Mouse (Mus musculus): ENCODE measurements around the gene Krt24. TPM values are rescaled to one million over a fixed set of nuclear protein-coding genes. Genes with fewer than 3 reads are reported as not detected.
A peak's percentile ranks its signal among the peaks of the same experiment; 100 is the strongest.

Gene Krt24
- not detected in 2 replicates for polyA plus RNA-seq (2014; fragmentation: Nextera tagmentation; extraction: Ambion mirVana)

GRCm38 (mm10) chr11:99284833-99285312 is at the start of gene Krt24:
TSS of gene Krt24 (minus strand) at chr11:99285262.
- ATAC-seq (replicated peaks; ENCODE audit: insufficient number of reproducible peaks, low FRiP score, low TSS enrichment), result no peak
- H3K4me3 ChIP-seq (ENCODE audit: low read depth, low read length), result no peak within 1 kb of the TSS
- H3K36me3 ChIP-seq (ENCODE audit: control insufficient read depth, insufficient read depth, low read length), result no peaks in the 10 kb centered on the region
- no peaks in the 10 kb centered on the region for H3K9me3 ChIP-seq (replicated peaks; ENCODE audit: control insufficient read depth, low read length)
- WGBS (ENCODE audit: insufficient replicate concordance), result 38% methylated on average over 11 of the region's 11 CpGs
- no peak within 1 kb of the TSS for H3K9ac ChIP-seq (ENCODE audit: low read depth, low read length)
- H3K4me2 ChIP-seq, result no peak within 1 kb of the TSS
- no peaks in the 10 kb centered on the region for H3K4me1 ChIP-seq (ENCODE audit: control insufficient read depth, insufficient read depth, low read length)
- H3K27ac ChIP-seq (ENCODE audit: low read depth, low read length), result no peak within 1 kb of the TSS
- no peaks in the 10 kb centered on the region for H3K27me3 ChIP-seq (ENCODE audit: control insufficient read depth, insufficient read depth, low read length)

GRCm38 (mm10) chr11:99333426-99333825 is 48.4 kb upstream of the Krt24 start:
- H3K9ac ChIP-seq (ENCODE audit: low read depth, low read length), result no peak overlapping the region
- H3K9me3 ChIP-seq (replicated peaks; ENCODE audit: control insufficient read depth, low read length), result no peaks in the 10 kb centered on the region
- no peaks in the 10 kb centered on the region for H3K4me1 ChIP-seq (ENCODE audit: control insufficient read depth, insufficient read depth, low read length)
- no peak overlapping the region for H3K27ac ChIP-seq (ENCODE audit: low read depth, low read length)
- ATAC-seq (replicated peaks; ENCODE audit: insufficient number of reproducible peaks, low FRiP score, low TSS enrichment), result no peak
- H3K36me3 ChIP-seq (ENCODE audit: control insufficient read depth, insufficient read depth, low read length), result no peaks in the 10 kb centered on the region
- H3K4me2 ChIP-seq, result no peak overlapping the region
- 70% methylated on average over 13 of the region's 13 CpGs for WGBS (ENCODE audit: insufficient replicate concordance)
- no peak overlapping the region for H3K4me3 ChIP-seq (ENCODE audit: low read depth, low read length)
- H3K27me3 ChIP-seq (ENCODE audit: control insufficient read depth, insufficient read depth, low read length), result no peaks in the 10 kb centered on the region

DNA sequence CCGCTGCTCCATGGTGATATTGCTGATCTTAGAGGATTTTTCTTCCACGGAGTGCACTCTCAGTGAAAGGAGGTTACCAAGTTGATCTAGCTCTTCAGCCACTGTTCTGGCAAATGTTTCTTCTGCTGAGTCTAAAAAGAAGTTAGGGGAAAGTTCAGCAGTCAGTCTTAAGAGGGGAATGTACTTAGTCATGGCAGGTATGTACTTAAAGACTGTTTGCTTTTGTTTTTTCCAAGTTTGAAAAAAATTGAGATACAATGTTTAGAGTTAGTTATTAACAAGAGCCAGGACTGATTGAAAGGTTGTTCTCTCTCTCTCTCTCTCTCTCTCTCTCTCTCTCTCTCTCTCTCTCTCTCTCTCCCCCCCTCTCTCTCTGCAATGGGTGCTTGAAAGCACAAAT is 44.6 kb upstream of the Krt24 start:
- no peak overlapping the region for H3K27ac ChIP-seq (ENCODE audit: low read depth, low read length)
- 68% methylated on average over 2 of the region's 2 CpGs for WGBS (ENCODE audit: insufficient replicate concordance)
- H3K9ac ChIP-seq (ENCODE audit: low read depth, low read length), result no peak overlapping the region
- H3K27me3 ChIP-seq (ENCODE audit: control insufficient read depth, insufficient read depth, low read length), result no peaks in the 10 kb centered on the region
- no peaks in the 10 kb centered on the region for H3K4me1 ChIP-seq (ENCODE audit: control insufficient read depth, insufficient read depth, low read length)
- H3K4me2 ChIP-seq, result no peak overlapping the region
- H3K36me3 ChIP-seq (ENCODE audit: control insufficient read depth, insufficient read depth, low read length), result no peaks in the 10 kb centered on the region
- H3K4me3 ChIP-seq (ENCODE audit: low read depth, low read length), result no peak overlapping the region
- no peak for ATAC-seq (replicated peaks; ENCODE audit: insufficient number of reproducible peaks, low FRiP score, low TSS enrichment)
- no peaks in the 10 kb centered on the region for H3K9me3 ChIP-seq (replicated peaks; ENCODE audit: control insufficient read depth, low read length)

- ATAC-seq (replicated peaks; ENCODE audit: insufficient number of reproducible peaks, low FRiP score, low TSS enrichment), result no peak
- no peak within 1 kb of the TSS for H3K4me2 ChIP-seq
Observed at GRCm38 (mm10) chr11:99322851-99323250, 37.8 kb upstream of the Krt24 start, which contains the start of gene Krt25. TSS of gene Krt25 (minus strand) at chr11:99322951.

DNA sequence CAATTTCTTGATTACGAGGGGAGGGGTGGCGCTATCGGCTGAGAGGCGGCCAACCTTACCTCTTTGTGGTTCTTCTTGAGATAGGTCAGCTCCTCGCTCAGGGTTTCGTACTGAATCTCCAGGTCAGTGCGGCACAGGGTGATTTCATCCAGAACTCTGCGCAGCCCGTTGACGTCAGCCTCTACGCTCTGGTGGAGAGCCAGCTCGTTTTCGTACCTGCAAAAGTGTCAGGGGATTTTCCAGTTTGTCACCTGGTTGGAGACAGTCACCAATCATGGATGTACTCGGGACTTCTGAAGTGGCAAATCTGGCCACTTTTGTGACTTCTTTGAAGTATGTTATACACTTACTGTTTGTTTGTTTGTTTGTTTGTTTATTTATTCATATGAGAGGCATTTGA is 36.0 kb upstream of the Krt24 start:
- no peak for ATAC-seq (replicated peaks; ENCODE audit: insufficient number of reproducible peaks, low FRiP score, low TSS enrichment)
- H3K36me3 ChIP-seq (ENCODE audit: control insufficient read depth, insufficient read depth, low read length), result no peaks in the 10 kb centered on the region
- 82% methylated on average over 14 of the region's 14 CpGs for WGBS (ENCODE audit: insufficient replicate concordance)
- no peak overlapping the region for H3K4me3 ChIP-seq (ENCODE audit: low read depth, low read length)
- H3K27me3 ChIP-seq (ENCODE audit: control insufficient read depth, insufficient read depth, low read length), result no peaks in the 10 kb centered on the region
- no peak overlapping the region for H3K27ac ChIP-seq (ENCODE audit: low read depth, low read length)
- H3K4me1 ChIP-seq (ENCODE audit: control insufficient read depth, insufficient read depth, low read length), result no peaks in the 10 kb centered on the region
- no peak overlapping the region for H3K4me2 ChIP-seq
- no peaks in the 10 kb centered on the region for H3K9me3 ChIP-seq (replicated peaks; ENCODE audit: control insufficient read depth, low read length)
- no peak overlapping the region for H3K9ac ChIP-seq (ENCODE audit: low read depth, low read length)

More at GRCm38 (mm10) chr11:99322851-99323250, 37.8 kb upstream of the Krt24 start, which contains the start of gene Krt25:
- no peaks in the 10 kb centered on the region for H3K4me1 ChIP-seq (ENCODE audit: control insufficient read depth, insufficient read depth, low read length)
- no peak within 1 kb of the TSS for H3K27ac ChIP-seq (ENCODE audit: low read depth, low read length)
- no peaks in the 10 kb centered on the region for H3K36me3 ChIP-seq (ENCODE audit: control insufficient read depth, insufficient read depth, low read length)
- H3K4me3 ChIP-seq (ENCODE audit: low read depth, low read length), result no peak within 1 kb of the TSS
- no peak within 1 kb of the TSS for H3K9ac ChIP-seq (ENCODE audit: low read depth, low read length)
- no peaks in the 10 kb centered on the region for H3K9me3 ChIP-seq (replicated peaks; ENCODE audit: control insufficient read depth, low read length)
- WGBS (ENCODE audit: insufficient replicate concordance), result 84% methylated on average over 11 of the region's 11 CpGs
- H3K27me3 ChIP-seq (ENCODE audit: control insufficient read depth, insufficient read depth, low read length), result no peaks in the 10 kb centered on the region

DNA sequence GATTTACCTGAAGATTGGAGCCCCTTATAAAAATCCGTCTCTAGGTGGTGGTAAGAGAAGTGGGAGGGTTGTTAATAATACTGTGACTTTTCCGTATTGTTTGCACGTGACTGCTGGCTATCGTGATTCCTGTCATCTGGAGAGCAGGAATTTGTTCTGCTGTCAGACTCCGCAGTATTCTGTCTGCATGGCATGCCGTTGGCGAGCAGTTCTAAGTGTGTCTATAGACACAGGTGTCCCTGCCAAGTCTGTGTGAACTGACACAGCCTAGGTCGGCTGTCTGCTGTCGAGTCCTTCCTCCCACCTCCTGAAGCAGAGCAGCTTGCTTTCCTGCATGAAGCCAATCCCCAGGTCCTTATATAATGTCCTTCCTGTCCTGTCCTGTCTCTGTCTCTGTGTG is 34.1 kb upstream of the Krt24 start:
- WGBS (ENCODE audit: insufficient replicate concordance), result 60% methylated on average over 9 of the region's 9 CpGs
- Histone ChIP-seq H3K4me3 (ENCODE audit: low read depth, low read length) (no peak overlapping the region), H3K4me2 (0 out of 2 replicates have a peak overlapping the region, but pooled peaks have one; percentile 15)

DNA sequence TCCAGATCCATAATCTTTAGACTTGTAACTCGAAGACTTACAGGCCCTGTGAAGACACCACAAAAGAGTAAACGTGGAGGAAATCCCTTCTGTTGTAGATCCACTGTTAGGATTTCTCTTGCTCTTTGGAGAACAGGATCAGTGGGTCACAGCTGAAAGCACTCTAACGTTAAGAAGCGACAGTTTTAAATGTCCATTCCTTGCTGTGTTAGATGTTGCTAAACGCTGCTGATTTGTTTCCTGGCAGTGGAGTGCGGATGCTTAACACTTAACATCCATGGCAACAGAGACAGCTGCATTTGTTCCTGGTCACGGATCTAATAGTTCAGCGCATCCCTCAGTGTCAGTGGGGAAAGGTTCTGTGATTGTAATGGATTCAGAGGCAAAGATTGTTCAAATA is 31.5 kb upstream of the Krt24 start:
- 74% methylated on average over 8 of the region's 8 CpGs for WGBS (ENCODE audit: insufficient replicate concordance)
- Histone ChIP-seq H3K9me3 (replicated peaks; ENCODE audit: control insufficient read depth, low read length) (no peaks in the 10 kb centered on the region), H3K4me1 (ENCODE audit: control insufficient read depth, insufficient read depth, low read length) (no peaks in the 10 kb centered on the region), H3K9ac (ENCODE audit: low read depth, low read length) (no peak overlapping the region), H3K36me3 (ENCODE audit: control insufficient read depth, insufficient read depth, low read length) (no peaks in the 10 kb centered on the region), H3K27ac (ENCODE audit: low read depth, low read length) (no peak overlapping the region), H3K4me3 (ENCODE audit: low read depth, low read length) (no peak overlapping the region), H3K4me2 (no peak overlapping the region), H3K27me3 (ENCODE audit: control insufficient read depth, insufficient read depth, low read length) (no peaks in the 10 kb centered on the region)
- no peak for ATAC-seq (replicated peaks; ENCODE audit: insufficient number of reproducible peaks, low FRiP score, low TSS enrichment)

More for the DNA sequence above, 34.1 kb upstream of the Krt24 start:
- ATAC-seq (replicated peaks; ENCODE audit: insufficient number of reproducible peaks, low FRiP score, low TSS enrichment), result no peak
- H3K9me3 ChIP-seq (replicated peaks; ENCODE audit: control insufficient read depth, low read length), result no peaks in the 10 kb centered on the region
- no peak overlapping the region for H3K9ac ChIP-seq (ENCODE audit: low read depth, low read length)
- H3K36me3 ChIP-seq (ENCODE audit: control insufficient read depth, insufficient read depth, low read length), result no peaks in the 10 kb centered on the region
- H3K4me1 ChIP-seq (ENCODE audit: control insufficient read depth, insufficient read depth, low read length), result no peaks in the 10 kb centered on the region
- no peaks in the 10 kb centered on the region for H3K27me3 ChIP-seq (ENCODE audit: control insufficient read depth, insufficient read depth, low read length)
- H3K27ac ChIP-seq (ENCODE audit: low read depth, low read length), result no peak overlapping the region

DNA sequence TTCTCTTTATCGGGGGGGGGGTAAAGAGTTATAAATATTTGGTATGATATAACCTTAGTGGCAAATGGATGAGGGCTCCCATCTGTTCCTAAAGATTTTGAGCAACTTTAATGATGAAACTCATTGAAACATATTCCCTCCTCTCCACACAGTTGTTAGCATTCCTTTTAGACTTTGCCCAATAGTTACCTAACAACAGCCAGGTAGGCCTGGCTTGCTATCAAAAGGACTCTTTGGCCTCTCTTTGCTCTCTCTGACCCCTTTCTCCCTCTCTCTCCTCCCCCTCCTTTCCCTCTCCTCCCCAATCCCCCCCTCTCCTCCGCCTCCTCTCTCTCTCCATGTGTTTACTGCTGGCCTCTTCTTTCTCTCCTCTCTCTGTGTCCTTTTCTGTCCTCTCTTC is 29.5 kb upstream of the Krt24 start:
- no peaks in the 10 kb centered on the region for H3K4me1 ChIP-seq (ENCODE audit: control insufficient read depth, insufficient read depth, low read length)
- no peak overlapping the region for H3K27ac ChIP-seq (ENCODE audit: low read depth, low read length)
- H3K4me2 ChIP-seq, result no peak overlapping the region
- H3K9me3 ChIP-seq (replicated peaks; ENCODE audit: control insufficient read depth, low read length), result no peaks in the 10 kb centered on the region
- no peaks in the 10 kb centered on the region for H3K27me3 ChIP-seq (ENCODE audit: control insufficient read depth, insufficient read depth, low read length)
- no peak overlapping the region for H3K9ac ChIP-seq (ENCODE audit: low read depth, low read length)
- H3K4me3 ChIP-seq (ENCODE audit: low read depth, low read length), result no peak overlapping the region
- 76% methylated on average over 2 of the region's 2 CpGs for WGBS (ENCODE audit: insufficient replicate concordance)
- no peaks in the 10 kb centered on the region for H3K36me3 ChIP-seq (ENCODE audit: control insufficient read depth, insufficient read depth, low read length)
- ATAC-seq (replicated peaks; ENCODE audit: insufficient number of reproducible peaks, low FRiP score, low TSS enrichment), result no peak

DNA sequence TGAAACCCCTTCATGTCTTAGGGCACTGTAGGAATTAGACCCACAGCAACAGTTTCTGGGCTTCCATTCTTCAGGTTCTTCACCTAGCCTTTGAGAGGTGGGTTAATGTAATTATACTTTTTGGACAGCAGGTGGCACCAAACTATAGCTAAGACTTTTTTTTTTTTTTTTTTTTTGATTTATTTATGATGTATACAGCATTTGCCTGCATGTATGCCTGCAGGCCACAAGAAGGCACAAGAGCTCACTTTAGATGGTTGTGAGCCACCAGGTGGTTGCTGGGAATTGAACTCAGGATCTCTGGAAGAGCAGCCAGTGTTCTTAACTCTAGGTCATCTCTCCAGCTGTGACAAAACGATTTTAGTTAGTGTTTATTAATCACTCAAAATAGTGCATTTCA is 25.8 kb upstream of the Krt24 start:
- Histone ChIP-seq H3K4me3 (ENCODE audit: low read depth, low read length) (no peak overlapping the region), H3K9me3 (replicated peaks; ENCODE audit: control insufficient read depth, low read length) (no peaks in the 10 kb centered on the region), H3K36me3 (ENCODE audit: control insufficient read depth, insufficient read depth, low read length) (no peaks in the 10 kb centered on the region), H3K4me1 (ENCODE audit: control insufficient read depth, insufficient read depth, low read length) (no peaks in the 10 kb centered on the region), H3K27me3 (ENCODE audit: control insufficient read depth, insufficient read depth, low read length) (no peaks in the 10 kb centered on the region), H3K4me2 (no peak overlapping the region), H3K27ac (ENCODE audit: low read depth, low read length) (no peak overlapping the region), H3K9ac (ENCODE audit: low read depth, low read length) (no peak overlapping the region)
- WGBS (ENCODE audit: insufficient replicate concordance), result 79% methylated on average over 1 of the region's 1 CpGs
- ATAC-seq (replicated peaks; ENCODE audit: insufficient number of reproducible peaks, low FRiP score, low TSS enrichment), result no peak
